Mouse (Mus musculus) lung, adult 2 months (tissue): ENCODE measurements around the gene Ecm2.

Experiments used
- CTCF ChIP-seq: fragments of 200-500 bp; IDR thresholded peaks from 2 replicates; pipeline ENCODE4 v1.5.1; 2011; ENCODE audit warnings: mild to moderate bottlenecking, low read length, control low read depth; ENCODE audit not compliant: insufficient read depth
- POLR2A ChIP-seq: fragments of 200-500 bp; IDR thresholded peaks from 2 replicates; pipeline ENCODE4 v1.6.1; 2011; ENCODE audit warnings: low read depth, mild to moderate bottlenecking, control low read depth, low read length, borderline replicate concordance; ENCODE audit errors: extremely low read depth

- no peak for TF ChIP-seq CTCF
- TF ChIP-seq POLR2A = no peak
Measured at GRCm38 (mm10) chr13:49460692-49461414, 43.8 kb upstream of the Ecm2 start.
